Mouse (Mus musculus) stomach, postnatal 0 days (tissue): ENCODE measurements around the gene Ccrl2.

Experiments
- CTCF ChIP-seq: IDR thresholded peaks from 2 replicates; pipeline ENCODE4 v1.5.1; 2016; ENCODE audit warnings: antibody characterized with exemption, low read depth, mild to moderate bottlenecking, moderate library complexity
- EP300 ChIP-seq: optimal IDR thresholded peaks from 2 replicates; pipeline ENCODE3; 2016; ENCODE audit warnings: antibody characterized with exemption

DNA sequence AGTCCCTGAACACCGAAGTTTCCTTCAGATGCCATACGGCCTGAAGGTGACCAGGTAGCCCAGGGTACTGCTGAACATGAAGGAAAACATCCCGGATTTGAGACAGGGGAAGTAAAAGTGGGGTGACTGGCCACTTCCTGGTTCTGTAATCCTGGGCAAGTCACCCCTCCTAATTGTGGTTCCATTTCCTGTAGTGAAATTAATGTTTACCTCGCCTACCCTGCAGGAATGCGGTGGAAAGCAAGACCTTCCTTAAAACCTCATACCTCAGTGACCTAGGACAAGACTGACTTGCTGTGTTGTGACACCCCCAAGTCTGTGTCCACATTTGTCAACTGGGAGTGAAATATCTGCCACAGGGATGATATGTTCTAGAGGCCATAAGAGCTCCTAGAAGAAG lies 37.3 kb upstream of the Ccrl2 start:
- TF ChIP-seq CTCF, result no peak
- no peak for TF ChIP-seq EP300
